Mouse (Mus musculus) ES-E14 (cell line): ENCODE data around the gene Actr3. TPM values are rescaled to one million over a fixed set of nuclear protein-coding genes. Genes with fewer than 3 reads are reported as not detected.

Source experiments
- DNase-seq: peaks from one replicate; pipeline ENCODE4 v3.0.0-alpha.2; 2013; ENCODE audit warnings: low read depth, low spot score
- H3K27ac ChIP-seq: 2 replicates; pipeline ENCODE4 v1.5.1; 2012; ENCODE audit warnings: low read depth, mild to moderate bottlenecking, low read length, moderate library complexity, mixed read lengths; ENCODE audit not compliant: poor library complexity, insufficient read depth, severe bottlenecking
- H3K36me3 ChIP-seq: 2 replicates; pipeline ENCODE4 v1.6.1; 2012; ENCODE audit warnings: mild to moderate bottlenecking, low read length, moderate library complexity, mixed read lengths; ENCODE audit not compliant: control insufficient read depth, poor library complexity, insufficient read depth, severe bottlenecking
- H3K4me1 ChIP-seq, 2 experiments: fragments of 150-350 bp in 1 of 2; sonication (generic) in 1 of 2; 2 replicates each; pipeline ENCODE4 v1.6.1; 2012; ENCODE audit warnings: low read length in 2 of 2, mild to moderate bottlenecking in 1 of 2, mixed read lengths in 1 of 2; ENCODE audit not compliant: control insufficient read depth in 2 of 2, insufficient read depth in 2 of 2, poor library complexity in 1 of 2
- H3K4me3 ChIP-seq, 2 experiments: fragments of 150-350 bp in 1 of 2; sonication (generic) in 1 of 2; 2 replicates each; pipeline ENCODE4 v1.5.1; 2012; ENCODE audit warnings: low read length in 2 of 2, low read depth in 1 of 2, mild to moderate bottlenecking in 1 of 2, mixed read lengths in 1 of 2; ENCODE audit not compliant: insufficient read depth in 1 of 2, poor library complexity in 1 of 2, severe bottlenecking in 1 of 2
- H3K9ac ChIP-seq: 2 replicates; pipeline ENCODE4 v1.6.1; 2012; ENCODE audit warnings: low read depth, mild to moderate bottlenecking, low read length, mixed read lengths; ENCODE audit not compliant: poor library complexity, insufficient read depth, severe bottlenecking
- H3K9me3 ChIP-seq: fragments of 150-350 bp; sonication (generic); 2 replicates; pipeline ENCODE4 v1.6.1; 2012; ENCODE audit warnings: low read depth, mild to moderate bottlenecking, low read length; ENCODE audit not compliant: control insufficient read depth, insufficient read depth
- CHD2 ChIP-seq: IDR thresholded peaks from 2 replicates; pipeline ENCODE4 v1.6.1; 2014; ENCODE audit warnings: mild to moderate bottlenecking, low read depth, low read length, inconsistent platforms
- HCFC1 ChIP-seq: IDR thresholded peaks from 2 replicates; pipeline ENCODE4 v1.6.1; 2012; ENCODE audit warnings: low read length, inconsistent platforms, borderline replicate concordance; ENCODE audit not compliant: insufficient read depth
- MAFK ChIP-seq: IDR thresholded peaks from 2 replicates; pipeline ENCODE4 v1.6.1; 2014; ENCODE audit warnings: mild to moderate bottlenecking, low read depth, low read length, inconsistent platforms; ENCODE audit not compliant: insufficient read depth
- ZC3H11A ChIP-seq: IDR thresholded peaks from 2 replicates; pipeline ENCODE4 v1.6.1; 2012; ENCODE audit warnings: low read depth, mild to moderate bottlenecking, inconsistent platforms, low read length, borderline replicate concordance
- ZNF384 ChIP-seq: IDR thresholded peaks from 2 replicates; pipeline ENCODE4 v1.6.1; 2012; ENCODE audit warnings: low read depth, low read length, inconsistent platforms
- in situ Hi-C, 2 experiments: fragments of 600-800 bp; cut with MboI; formaldehyde crosslinking; loops; one replicate each; pipeline ENCODE4 v1.15.1; 2025; ENCODE audit warnings: low sequenced_read_pairs in 2 of 2, inconsistent platforms in 1 of 2; ENCODE audit not compliant: unreplicated experiment in 2 of 2
- total RNA-seq: library from RNA; depleted of rRNA; stranded (reverse); fragments of 300-350 nt; gene quantifications from 2 replicates; pipeline ENCODE4 v1.2.3, GENCODE M21; 2012

Gene Actr3
- total RNA-seq, 1 experiment: 159 TPM

DNA sequence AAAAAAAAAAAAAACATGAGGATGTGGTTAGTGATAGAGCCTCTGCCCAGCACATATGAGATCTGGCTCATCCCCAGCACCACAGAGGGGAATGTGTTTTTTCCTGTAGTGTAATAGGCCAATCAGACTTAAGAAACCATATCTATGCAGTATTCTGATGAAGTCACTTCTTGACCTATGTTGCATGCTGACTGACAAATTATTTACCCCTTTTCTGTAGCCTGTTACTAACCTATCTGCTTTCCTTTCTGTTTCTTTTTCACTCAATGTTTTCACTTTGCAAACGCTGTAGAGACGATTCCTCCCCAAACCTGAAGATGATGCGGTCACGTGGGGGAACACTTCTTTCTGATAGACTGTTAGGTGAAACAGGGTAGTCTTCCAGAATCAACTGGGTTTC lies 32.4 kb upstream of the Actr3 start:
- no peak for TF ChIP-seq MAFK
- TF ChIP-seq CHD2: no peak
- no peak for TF ChIP-seq HCFC1
- TF ChIP-seq ZNF384: no peak
- no peak for TF ChIP-seq ZC3H11A
- H3K36me3 ChIP-seq: no peaks in the 10 kb centered on the region
- no peak overlapping the region for H3K4me3 ChIP-seq
- H3K27ac ChIP-seq: no peak overlapping the region
- no peaks in the 10 kb centered on the region for H3K9me3 ChIP-seq
- no peak overlapping the region for H3K9ac ChIP-seq
- H3K4me1 ChIP-seq: no peaks in the 10 kb centered on the region
- in situ Hi-C loops: no loop called here
- DNase-seq: no peak

DNA sequence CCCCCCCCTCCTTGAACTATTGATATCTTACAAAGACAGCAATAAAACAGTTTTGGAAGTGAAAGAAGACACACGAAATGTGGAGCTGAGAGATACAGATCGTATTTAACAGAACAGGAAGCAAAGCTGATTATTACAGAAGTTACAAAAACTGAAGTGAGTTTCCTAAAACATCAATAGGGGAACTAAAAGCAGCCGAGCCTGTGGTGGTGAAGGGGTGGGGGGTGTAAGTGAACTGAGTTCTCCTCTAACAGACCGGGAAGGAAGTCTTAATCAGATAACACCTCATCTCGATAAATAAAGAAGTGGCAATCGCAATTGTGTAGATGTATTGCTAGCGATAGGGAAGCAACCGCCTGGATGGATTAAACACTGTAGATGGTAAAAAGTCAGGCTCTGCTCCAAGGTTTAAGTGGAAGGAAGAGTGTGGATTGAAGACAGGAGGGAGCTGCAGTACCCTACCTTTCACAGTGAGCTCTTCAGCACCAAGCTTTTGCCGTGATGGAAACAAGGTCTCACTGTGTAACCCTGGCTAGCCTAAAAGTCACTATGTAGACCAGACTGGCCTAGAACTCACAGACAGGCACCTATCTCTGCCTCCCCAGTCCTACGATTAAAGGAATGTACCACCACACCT lies 31.2 kb upstream of the Actr3 start:
- no peaks in the 10 kb centered on the region for H3K4me1 ChIP-seq
- TF ChIP-seq ZNF384 (no peak), CHD2 (no peak), MAFK (no peak), HCFC1 (no peak), ZC3H11A (no peak)
- H3K27ac ChIP-seq: no peak overlapping the region
- H3K9me3 ChIP-seq: no peaks in the 10 kb centered on the region
- DNase-seq: no peak
- no peaks in the 10 kb centered on the region for H3K36me3 ChIP-seq
- no peak overlapping the region for H3K4me3 ChIP-seq
- no peak overlapping the region for H3K9ac ChIP-seq
- in situ Hi-C loops: no loop called here

DNA sequence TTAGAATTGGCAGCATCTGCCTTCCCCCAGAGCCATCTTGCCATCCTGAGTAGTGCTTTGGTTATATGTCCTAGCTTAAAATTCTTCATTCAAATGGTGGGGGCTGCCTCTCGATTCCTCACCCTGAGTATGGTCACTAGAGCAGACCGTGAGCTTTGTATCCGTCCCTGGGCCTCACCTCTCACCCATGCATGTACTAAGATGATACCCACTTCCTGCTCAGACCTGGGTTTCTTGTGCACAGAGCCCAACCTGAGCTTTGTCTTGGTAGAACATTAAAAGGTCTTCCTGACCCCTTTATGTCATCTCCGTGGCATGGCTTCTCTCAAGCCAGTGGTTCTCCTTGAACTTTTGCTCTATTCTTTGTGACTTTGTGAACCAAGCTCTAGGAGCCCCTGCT lies 28.5 kb upstream of the Actr3 start:
- in situ Hi-C loops: no loop called here
- TF ChIP-seq ZC3H11A (no peak), CHD2 (no peak), HCFC1 (no peak), ZNF384 (no peak), MAFK (no peak)
- Histone ChIP-seq H3K36me3 (no peaks in the 10 kb centered on the region), H3K9me3 (no peaks in the 10 kb centered on the region), H3K9ac (no peak overlapping the region), H3K4me3 (no peak overlapping the region), H3K4me1 (no peaks in the 10 kb centered on the region), H3K27ac (no peak overlapping the region)
- no peak for DNase-seq

DNA sequence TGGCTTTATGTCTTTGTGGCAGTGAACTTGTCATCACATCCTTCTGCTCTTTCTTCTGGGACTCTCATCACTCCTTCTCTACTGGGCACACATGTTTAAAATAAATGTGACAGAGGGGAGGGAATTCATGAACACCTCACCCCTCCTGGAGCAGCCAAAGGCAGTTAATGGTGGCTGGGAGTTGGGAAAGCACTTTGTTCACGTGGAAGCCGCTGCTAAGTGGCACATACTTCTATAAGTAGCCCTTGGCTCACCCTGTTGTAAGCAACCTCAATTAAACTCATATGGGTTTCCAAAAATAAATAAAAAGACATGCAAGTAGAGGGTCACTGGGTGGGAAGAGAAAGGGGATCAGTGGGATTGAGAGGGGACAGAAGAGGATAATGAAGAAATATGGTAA lies 27.8 kb upstream of the Actr3 start:
- H3K4me1 ChIP-seq: no peaks in the 10 kb centered on the region
- no peak overlapping the region for H3K9ac ChIP-seq
- no peaks in the 10 kb centered on the region for H3K36me3 ChIP-seq
- H3K9me3 ChIP-seq: no peaks in the 10 kb centered on the region
- in situ Hi-C loops: no loop called here
- H3K4me3 ChIP-seq: no peak overlapping the region
- no peak overlapping the region for H3K27ac ChIP-seq
- TF ChIP-seq MAFK (no peak), ZC3H11A (no peak), ZNF384 (no peak), HCFC1 (no peak), CHD2 (no peak)
- no peak for DNase-seq

DNA sequence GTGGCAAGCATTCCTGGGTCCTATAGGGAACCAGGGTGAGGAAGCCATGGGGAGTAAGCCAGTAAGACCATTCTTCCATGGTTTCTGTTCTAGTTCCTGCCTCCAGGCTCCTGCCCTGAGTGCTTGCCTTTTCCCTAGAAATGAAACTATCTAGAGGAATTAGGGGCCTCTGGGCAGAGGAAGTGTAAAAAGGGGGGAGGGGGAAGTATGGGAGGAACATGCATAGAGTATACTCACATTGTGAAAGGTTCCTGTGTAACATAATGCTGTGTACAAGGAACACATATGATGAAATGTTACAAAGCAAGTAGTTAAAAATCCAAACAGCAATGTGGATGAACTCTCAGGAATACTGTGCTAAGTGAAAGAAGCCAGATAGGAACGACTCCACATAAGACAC lies 27.4 kb upstream of the Actr3 start:
- Histone ChIP-seq H3K36me3 (no peaks in the 10 kb centered on the region), H3K4me3 (no peak overlapping the region), H3K4me1 (no peaks in the 10 kb centered on the region), H3K9me3 (no peaks in the 10 kb centered on the region), H3K27ac (no peak overlapping the region), H3K9ac (no peak overlapping the region)
- TF ChIP-seq ZC3H11A (no peak), ZNF384 (no peak), CHD2 (no peak), MAFK (no peak), HCFC1 (no peak)
- no peak for DNase-seq
- in situ Hi-C loops: no loop called here
